Mouse (Mus musculus) MEL (cell line): Measurements from ENCODE around the gene Gm20388. TPM values are rescaled to one million over a fixed set of nuclear protein-coding genes. Genes with fewer than 3 reads are reported as not detected.

Source experiments
- DNase-seq: peaks from one replicate; pipeline ENCODE4 v3.0.0; 2011; ENCODE audit warnings: low read depth, low spot score
- H3K27ac ChIP-seq: 2 replicates; pipeline ENCODE4 v1.5.1; 2012; ENCODE audit warnings: low read depth, mild to moderate bottlenecking, control low read depth, low read length, moderate library complexity; ENCODE audit not compliant: control insufficient read depth
- H3K27me3 ChIP-seq, 2 experiments: fragments of 150-350 bp in 1 of 2; sonication (generic) in 1 of 2; 2 replicates each; pipeline ENCODE4 v1.6.1; 2012; ENCODE audit warnings: low read length in 2 of 2, mild to moderate bottlenecking in 2 of 2, improper control_type of control experiment in 1 of 2, moderate library complexity in 1 of 2; ENCODE audit not compliant: insufficient read depth in 2 of 2, control insufficient read depth in 1 of 2
- H3K36me3 ChIP-seq, 2 experiments: 2 replicates each; pipeline ENCODE4 v1.6.1; 2012 to 2014; ENCODE audit warnings: low read length in 2 of 2, improper control_type of control experiment in 1 of 2, inconsistent platforms in 1 of 2, mild to moderate bottlenecking in 1 of 2; ENCODE audit not compliant: insufficient read depth in 2 of 2, control insufficient read depth in 1 of 2
- H3K4me1 ChIP-seq, 2 experiments: fragments of 150-350 bp in 1 of 2; sonication (generic) in 1 of 2; 2 replicates each; pipeline ENCODE4 v1.6.1; 2012; ENCODE audit warnings: low read length in 2 of 2, improper control_type of control experiment in 1 of 2, mild to moderate bottlenecking in 1 of 2; ENCODE audit not compliant: insufficient read depth in 2 of 2, control insufficient read depth in 1 of 2
- H3K4me3 ChIP-seq, 2 experiments: fragments of 150-350 bp in 1 of 2; sonication (generic) in 1 of 2; 2 replicates each; pipeline ENCODE4 v1.5.1; 2012; ENCODE audit warnings: low read depth in 2 of 2, low read length in 2 of 2, mild to moderate bottlenecking in 2 of 2, moderate library complexity in 2 of 2, control low read depth in 1 of 2, improper control_type of control experiment in 1 of 2; ENCODE audit not compliant: control insufficient read depth in 1 of 2, insufficient read depth in 1 of 2
- H3K79me2 ChIP-seq: 2 replicates; pipeline ENCODE4 v1.6.1; 2012; ENCODE audit warnings: mild to moderate bottlenecking, low read length, moderate library complexity; ENCODE audit not compliant: control insufficient read depth, poor library complexity, insufficient read depth
- H3K9ac ChIP-seq: 2 replicates; pipeline ENCODE4 v1.6.1; 2012; ENCODE audit warnings: low read depth, mild to moderate bottlenecking, control low read depth, low read length, moderate library complexity; ENCODE audit not compliant: control insufficient read depth, poor library complexity, severe bottlenecking
- H3K9me3 ChIP-seq: fragments of 150-350 bp; sonication (generic); replicated peaks from 2 replicates; pipeline ENCODE4 v1.6.1; 2012; ENCODE audit warnings: mild to moderate bottlenecking, low read length, improper control_type of control experiment, moderate library complexity; ENCODE audit not compliant: insufficient read depth
- BHLHE40 ChIP-seq: IDR thresholded peaks from 2 replicates; pipeline ENCODE4 v1.6.1; 2012; ENCODE audit warnings: low read depth, mild to moderate bottlenecking, inconsistent platforms, low read length, improper control_type of control experiment, borderline replicate concordance
- CTCF ChIP-seq, 3 experiments: IDR thresholded peaks in 2 of 3; conservative IDR thresholded peaks in 1 of 3; 2 replicates each; pipeline ENCODE4 v1.5.1; 2011 to 2012; ENCODE audit warnings: low read length in 3 of 3, low read depth in 2 of 3, mild to moderate bottlenecking in 2 of 3, improper control_type of control experiment in 1 of 3, inconsistent platforms in 1 of 3, mixed read lengths in 1 of 3, moderate library complexity in 1 of 3; ENCODE audit not compliant: control insufficient read depth in 1 of 3, insufficient read depth in 1 of 3, poor library complexity in 1 of 3, severe bottlenecking in 1 of 3
- EP300 ChIP-seq, 2 experiments: IDR thresholded peaks; 2 replicates each; pipeline ENCODE4 v1.6.1; 2011; ENCODE audit warnings: improper control_type of control experiment in 2 of 2, low read length in 2 of 2, low read depth in 1 of 2, mild to moderate bottlenecking in 1 of 2
- GABPA ChIP-seq: IDR thresholded peaks from 2 replicates; pipeline ENCODE4 v1.6.1; 2012; ENCODE audit warnings: low read depth, mild to moderate bottlenecking, inconsistent platforms, low read length, improper control_type of control experiment, moderate library complexity
- GATA1 ChIP-seq: IDR thresholded peaks from 2 replicates; pipeline ENCODE4 v1.6.1; 2011; ENCODE audit warnings: low read depth, low read length, improper control_type of control experiment
- MAX ChIP-seq: IDR thresholded peaks from 2 replicates; pipeline ENCODE4 v1.6.1; 2011; ENCODE audit warnings: low read length, improper control_type of control experiment
- MEF2A ChIP-seq: IDR thresholded peaks from 2 replicates; pipeline ENCODE4 v1.6.1; 2014; ENCODE audit warnings: low read depth, mild to moderate bottlenecking, inconsistent platforms, low read length, improper control_type of control experiment; ENCODE audit not compliant: poor library complexity, insufficient replicate concordance, severe bottlenecking; ENCODE audit errors: extremely low read depth
- MYB ChIP-seq: IDR thresholded peaks from 2 replicates; pipeline ENCODE4 v1.6.1; 2011; ENCODE audit warnings: mild to moderate bottlenecking, low read depth, low read length, improper control_type of control experiment
- NELFE ChIP-seq: IDR thresholded peaks from 2 replicates; pipeline ENCODE4 v1.6.1; 2011; ENCODE audit warnings: low read depth, low read length, improper control_type of control experiment
- POLR2A ChIP-seq, 2 experiments: IDR thresholded peaks; 2 replicates each; pipeline ENCODE4 v1.6.1; 2011 to 2012; ENCODE audit warnings: low read length in 2 of 2, mild to moderate bottlenecking in 2 of 2, control low read depth in 1 of 2, improper control_type of control experiment in 1 of 2, low read depth in 1 of 2, moderate library complexity in 1 of 2; ENCODE audit not compliant: control insufficient read depth in 1 of 2, insufficient read depth in 1 of 2, poor library complexity in 1 of 2
- POLR2AphosphoS2 ChIP-seq: IDR thresholded peaks from 2 replicates; pipeline ENCODE4 v1.6.1; 2011; ENCODE audit warnings: low read length, improper control_type of control experiment
- POLR2AphosphoS5 ChIP-seq: IDR thresholded peaks from 2 replicates; pipeline ENCODE4 v1.6.1; 2012; ENCODE audit warnings: low read depth, borderline replicate concordance, mild to moderate bottlenecking, inconsistent platforms, low read length, moderate library complexity, mixed read lengths
- RAD21 ChIP-seq: IDR thresholded peaks from 2 replicates; pipeline ENCODE4 v1.6.1; 2011; ENCODE audit warnings: mild to moderate bottlenecking, low read depth, low read length, improper control_type of control experiment
- SIN3A ChIP-seq: IDR thresholded peaks from 2 replicates; pipeline ENCODE4 v1.6.1; 2012; ENCODE audit warnings: low read length, improper control_type of control experiment, inconsistent platforms
- SMC3 ChIP-seq: IDR thresholded peaks from 2 replicates; pipeline ENCODE4 v1.6.1; 2011; ENCODE audit warnings: low read depth, low read length, improper control_type of control experiment
- TAL1 ChIP-seq: IDR thresholded peaks from 2 replicates; pipeline ENCODE4 v1.6.1; 2012; ENCODE audit warnings: mild to moderate bottlenecking, inconsistent platforms, low read length, moderate library complexity, mixed read lengths
- TBP ChIP-seq: IDR thresholded peaks from 2 replicates; pipeline ENCODE4 v1.8.0; 2011; ENCODE audit warnings: low read depth, low read length, improper control_type of control experiment
- TCF12 ChIP-seq: IDR thresholded peaks from 2 replicates; pipeline ENCODE4 v1.6.1; 2014; ENCODE audit warnings: low read depth, mild to moderate bottlenecking, inconsistent platforms, low read length, improper control_type of control experiment, moderate library complexity
- USF1 ChIP-seq: IDR thresholded peaks from 2 replicates; pipeline ENCODE4 v1.6.1; 2014; ENCODE audit warnings: low read depth, mild to moderate bottlenecking, inconsistent platforms, low read length, improper control_type of control experiment, moderate library complexity
- ZC3H11A ChIP-seq: IDR thresholded peaks from 2 replicates; pipeline ENCODE4 v1.6.1; 2012; ENCODE audit warnings: low read depth, mild to moderate bottlenecking, inconsistent platforms, low read length, improper control_type of control experiment
- ZKSCAN1 ChIP-seq: IDR thresholded peaks from 2 replicates; pipeline ENCODE4 v1.6.1; 2012; ENCODE audit warnings: low read depth, mild to moderate bottlenecking, inconsistent platforms, low read length, improper control_type of control experiment, moderate library complexity
- ZNF384 ChIP-seq: IDR thresholded peaks from 2 replicates; pipeline ENCODE4 v1.6.1; 2012; ENCODE audit warnings: low read depth, mild to moderate bottlenecking, inconsistent platforms, low read length, improper control_type of control experiment
- polyA plus RNA-seq, 2 experiments: library from polyadenylated mRNA; stranded (reverse) in 1 of 2; unstranded in 1 of 2; fragments of >175 nt in 1 of 2; fragments of >200 nt in 1 of 2; gene quantifications; 2 replicates each; pipeline versions ENCODE4 v1.2.1 to v1.2.4; 2012; ENCODE audit warnings: low replicate concordance in 2 of 2, low read depth in 1 of 2; ENCODE audit not compliant: insufficient read length in 2 of 2, insufficient read depth in 1 of 2, missing spikeins in 1 of 2
- total RNA-seq: library from RNA; depleted of rRNA; stranded (reverse); fragments of 300-350 nt; gene quantifications from 2 replicates; pipeline ENCODE4 v1.2.3, GENCODE M21; 2012

Gene Gm20388
- total and polyA plus RNA-seq, 3 experiments, result 11.1 to 17.8 TPM; not detected in 1

DNA sequence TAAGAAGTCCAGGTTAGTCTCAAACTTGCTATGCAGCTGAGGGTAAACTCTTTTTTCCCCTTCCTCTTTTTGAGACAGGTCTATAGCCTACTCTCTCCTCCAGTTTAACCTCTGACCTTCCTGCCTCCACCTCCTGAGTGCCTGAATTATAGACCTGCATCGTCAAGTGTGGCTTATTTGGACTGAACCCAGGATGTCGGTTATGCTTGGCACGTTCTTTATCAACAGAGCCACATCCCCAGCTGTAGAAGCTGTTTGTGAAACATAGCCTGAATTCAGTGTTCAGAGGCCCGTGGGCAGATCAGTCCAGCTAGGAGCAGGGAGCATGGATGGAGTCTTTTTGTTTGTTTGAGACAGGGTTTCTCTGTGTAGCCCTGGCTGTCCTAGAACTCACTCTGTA lies 3541.5 kb downstream of the Gm20388 start (continued):
- TF ChIP-seq ZNF384 (peak; percentile 52; the same call in 1 of the 2 replicates), POLR2AphosphoS5 (no peak), CTCF (IDR thresholded peaks at IDR 0.05 in 2 of 3, conservative IDR thresholded peaks at IDR 0.05 in 1 of 3; ENCODE audit: control insufficient read depth in 1 of 3, insufficient read depth in 1 of 3, low read depth in 2 of 3, low read length in 3 of 3, poor library complexity in 1 of 3, severe bottlenecking in 1 of 3) (no peak), MAX (peak; percentile 65), BHLHE40 (peak; percentile 99), NELFE (no peak), ZKSCAN1 (no peak), SMC3 (no peak), POLR2A (IDR thresholded peaks at IDR 0.05; ENCODE audit: control insufficient read depth in 1 of 2, insufficient read depth in 1 of 2, low read depth in 1 of 2, low read length in 2 of 2, poor library complexity in 1 of 2) (no peak), ZC3H11A (no peak), MYB (peak; percentile 92)

DNA sequence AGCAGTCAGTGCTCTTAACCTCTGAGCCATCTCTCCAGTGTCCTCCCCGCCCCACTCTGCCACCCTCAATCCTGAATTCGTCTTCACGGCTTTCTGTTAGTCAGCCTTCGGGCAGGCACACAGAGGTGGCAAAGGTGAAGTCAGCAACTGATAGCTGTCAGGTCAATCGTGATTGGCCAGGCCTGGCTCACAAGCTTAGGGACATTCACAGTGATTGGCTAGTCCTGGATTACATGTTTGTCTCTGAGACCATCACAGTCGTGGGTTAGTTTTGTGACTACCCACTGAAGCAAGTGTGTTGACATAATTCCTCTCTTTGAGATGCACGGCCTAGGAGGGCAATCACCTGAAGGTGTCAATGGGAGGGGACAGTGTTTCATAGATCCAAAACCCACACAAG lies 3542.7 kb downstream of the Gm20388 start:
- Histone ChIP-seq H3K9me3 (no peaks in the 10 kb centered on the region), H3K36me3 (peaks cover 0 to 35% of the 10 kb centered on the region in 2 experiments; a peak in 3 of 4 replicates), H3K79me2 (no peaks in the 10 kb centered on the region), H3K4me3 (no peak overlapping the region), H3K4me1 (peaks cover 13 to 36% of the 10 kb centered on the region in 2 experiments)
- DNase-seq, result peak; percentile 8
- TF ChIP-seq USF1 (no peak), MAX (no peak), TCF12 (no peak), ZNF384 (no peak), GATA1 (no peak), MYB (no peak), MEF2A (no peak), SIN3A (no peak), POLR2AphosphoS2 (no peak), EP300 (IDR thresholded peaks at IDR 0.05; ENCODE audit: low read depth in 1 of 2, low read length in 2 of 2) (no peak), CTCF (IDR thresholded peaks at IDR 0.05 in 2 of 3, conservative IDR thresholded peaks at IDR 0.05 in 1 of 3; ENCODE audit: control insufficient read depth in 1 of 3, insufficient read depth in 1 of 3, low read depth in 2 of 3, low read length in 3 of 3, poor library complexity in 1 of 3, severe bottlenecking in 1 of 3) (no peak)
- TF ChIP-seq, all 39 proteins: peak for 0
- Histone ChIP-seq H3K27me3 (no peaks in the 10 kb centered on the region), H3K9ac (no peak overlapping the region), H3K27ac (no peak overlapping the region)

DNA sequence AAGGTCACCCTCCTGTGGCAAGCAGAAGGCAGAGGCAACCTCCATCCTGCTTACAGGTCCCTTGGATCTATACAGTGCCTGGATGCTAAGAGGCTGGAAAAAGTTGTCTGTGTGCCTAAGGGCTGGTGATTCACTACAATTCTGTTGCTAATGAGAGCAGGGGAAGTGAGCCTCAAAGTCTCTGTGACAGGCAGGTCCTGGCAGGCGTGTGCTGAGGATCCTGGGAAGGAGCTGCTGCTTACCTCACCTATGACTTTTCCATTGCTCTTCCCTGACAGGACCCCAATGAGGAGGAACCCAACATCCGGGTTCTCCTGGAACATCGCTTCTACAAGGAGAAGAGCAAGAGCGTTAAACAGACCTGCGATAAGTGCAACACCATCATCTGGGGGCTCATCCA lies 3543.3 kb downstream of the Gm20388 start:
- Histone ChIP-seq H3K27ac (peak overlapping the region; percentile 41; the same call in 1 of the 2 replicates), H3K36me3 (peaks cover 0 to 30% of the 10 kb centered on the region in 2 experiments; a peak in 3 of 4 replicates), H3K4me1 (peaks cover 13 to 30% of the 10 kb centered on the region in 2 experiments), H3K79me2 (no peaks in the 10 kb centered on the region), H3K9ac (no peak overlapping the region), H3K27me3 (no peaks in the 10 kb centered on the region), H3K9me3 (no peaks in the 10 kb centered on the region), H3K4me3 (no peak overlapping the region)
- TF ChIP-seq GATA1, result no peak
- no peak for TF ChIP-seq MYB
- TF ChIP-seq POLR2A (IDR thresholded peaks at IDR 0.05; ENCODE audit: control insufficient read depth in 1 of 2, insufficient read depth in 1 of 2, low read depth in 1 of 2, low read length in 2 of 2, poor library complexity in 1 of 2), result no peak
- TF ChIP-seq GABPA, result no peak
- TF ChIP-seq SIN3A, result no peak
- no peak for TF ChIP-seq TAL1
- TF ChIP-seq TBP, result no peak
- no peak for TF ChIP-seq ZKSCAN1
- no peak for TF ChIP-seq RAD21
- DNase-seq, result peak; percentile 5
